Mouse (Mus musculus) frontal cortex, adult (tissue): ENCODE data around the gene Esx1.
A peak's percentile ranks its signal among the peaks of the same experiment; 100 is the strongest.

Experiments used
- ATAC-seq: cut with Nextera tagmentation; 2 replicates; pipeline ENCODE4 v1.9.2; 2017; ENCODE audit warnings: mild to moderate bottlenecking, moderate library complexity, mixed read lengths; ENCODE audit not compliant: low TSS enrichment

The Esx1 gene

GRCm38 (mm10) chrX:137121718-137122117 is at the start of gene Esx1:
Gene Esx1 (minus strand): TSS chrX:137122083.
- ATAC-seq: no peak

GRCm38 (mm10) chrX:137170021-137170420 is 48.1 kb upstream of the Esx1 start:
- no peak for ATAC-seq

DNA sequence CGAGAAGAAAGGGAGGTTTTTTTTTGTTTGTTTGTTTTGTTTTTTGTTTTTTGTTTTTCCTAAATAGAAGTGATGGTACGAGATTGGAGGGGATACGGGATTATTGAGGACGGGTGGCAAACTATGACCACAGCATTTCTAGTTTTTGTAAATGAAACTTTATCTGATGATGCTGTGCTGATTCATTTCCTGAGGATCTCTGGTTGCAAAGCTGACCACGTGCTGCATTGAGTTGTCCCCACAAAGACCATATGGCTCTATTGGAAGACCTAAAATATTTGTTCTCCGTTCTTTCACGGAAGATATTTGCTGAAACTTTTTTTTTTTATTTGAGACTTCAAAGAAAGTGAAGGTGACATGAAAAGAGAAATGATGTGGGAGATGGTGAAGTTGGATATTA is 45.8 kb upstream of the Esx1 start:
- no peak for ATAC-seq

DNA sequence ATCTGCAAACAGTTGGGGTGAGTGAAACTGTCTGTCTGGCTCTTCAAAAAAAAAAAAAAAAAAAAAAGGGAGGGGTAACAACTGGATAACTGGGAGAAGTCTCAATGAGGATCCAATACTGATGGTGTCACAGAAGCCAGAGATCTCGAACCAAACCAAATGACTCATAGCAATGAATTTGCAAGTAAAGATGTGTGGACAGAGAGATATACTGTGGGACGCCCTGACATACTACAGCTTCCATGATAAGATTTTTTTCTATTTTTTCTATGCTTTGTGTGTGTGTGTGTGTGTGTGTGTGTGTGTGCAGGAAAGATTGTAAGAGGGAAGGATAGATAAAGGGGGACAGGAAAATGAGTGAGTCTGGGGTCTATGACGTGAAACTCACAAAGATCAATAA is 43.7 kb upstream of the Esx1 start:
- ATAC-seq: no peak

DNA sequence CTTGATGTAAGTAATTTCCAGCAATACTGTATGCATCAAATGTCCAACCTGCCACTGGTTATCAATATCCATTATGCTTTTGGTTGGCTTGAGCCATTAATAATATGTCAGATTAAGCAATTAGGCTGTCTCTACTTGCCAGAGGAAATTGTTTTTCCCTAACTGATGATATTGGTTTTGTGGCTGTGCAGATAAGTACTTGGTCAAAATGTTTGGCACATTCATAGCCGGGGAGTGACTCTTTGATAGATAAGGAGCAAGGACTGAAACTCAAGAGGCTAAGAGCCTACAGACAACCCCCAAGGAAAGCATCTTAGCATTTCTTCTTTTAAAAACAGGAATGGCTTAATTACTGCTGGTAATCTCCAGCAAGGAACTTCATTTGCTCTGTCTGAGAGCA is 40.8 kb upstream of the Esx1 start:
- ATAC-seq: no peak

DNA sequence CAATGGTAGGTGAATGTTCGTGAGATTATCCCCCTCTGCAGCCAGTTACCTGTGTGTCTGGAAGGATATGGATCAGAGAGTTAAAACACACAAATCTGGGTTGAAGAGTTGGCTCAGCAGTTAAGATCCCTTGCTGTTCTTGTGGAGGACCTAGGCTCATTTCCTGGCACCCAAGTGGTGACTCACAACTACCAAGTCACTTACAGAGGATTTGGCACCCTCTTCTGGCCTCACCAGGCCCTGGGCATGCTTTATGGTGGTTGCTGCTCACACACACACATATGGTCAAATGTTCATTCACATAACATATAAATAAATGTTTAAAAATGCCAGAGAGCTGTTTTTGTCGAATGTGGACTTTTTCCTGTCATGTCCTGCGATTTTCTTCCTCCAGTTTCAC is 39.1 kb upstream of the Esx1 start:
- no peak for ATAC-seq

DNA sequence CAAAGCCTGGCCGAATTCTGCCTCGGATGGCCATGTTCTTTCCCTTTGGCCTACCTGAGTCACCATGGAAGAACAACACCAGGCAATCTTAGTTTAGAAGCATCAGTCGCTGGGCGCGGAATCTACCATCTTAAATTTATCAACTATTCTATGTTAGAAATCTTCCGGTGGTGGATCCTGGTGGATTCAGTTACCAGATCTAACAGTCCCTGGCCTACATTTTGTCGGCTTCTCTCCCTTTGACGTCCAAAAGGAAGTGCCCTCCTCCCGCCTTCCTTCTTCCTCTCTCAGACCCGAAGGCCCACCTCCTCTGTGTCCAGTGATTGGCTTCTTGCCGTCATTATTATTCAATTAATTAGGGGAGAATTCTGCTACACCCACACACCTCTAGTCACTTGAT is 27.2 kb upstream of the Esx1 start:
- no peak for ATAC-seq

- no peak for ATAC-seq
These were observed 22.8 kb upstream of the Esx1 start for GRCm38 (mm10) chrX:137144674-137145073.

- peak; percentile 73 for ATAC-seq
These were observed 21.8 kb upstream of the Esx1 start for GRCm38 (mm10) chrX:137143726-137144125.

DNA sequence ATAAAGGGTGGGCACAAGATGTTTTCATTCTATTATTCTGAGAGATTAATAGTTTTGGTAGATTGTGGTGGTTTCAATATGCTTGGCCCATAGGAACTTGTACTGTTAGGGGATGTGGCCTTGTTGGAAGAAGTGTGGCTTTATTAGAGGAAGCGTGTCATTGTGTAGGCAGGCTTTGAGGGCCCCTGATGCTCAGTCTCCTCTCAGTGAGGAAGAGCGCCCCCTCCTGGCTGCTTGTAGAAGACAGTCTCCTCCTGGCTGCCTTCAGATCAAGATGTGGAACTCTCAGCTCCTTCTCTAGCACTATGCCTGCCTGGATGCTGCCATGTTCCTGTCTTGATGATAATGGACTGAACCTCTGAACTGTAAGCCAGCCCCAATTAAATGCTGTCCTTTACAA is 20.7 kb upstream of the Esx1 start:
- ATAC-seq: no peak

GRCm38 (mm10) chrX:137141669-137142068 is 19.8 kb upstream of the Esx1 start:
- peak; percentile 98 for ATAC-seq

DNA sequence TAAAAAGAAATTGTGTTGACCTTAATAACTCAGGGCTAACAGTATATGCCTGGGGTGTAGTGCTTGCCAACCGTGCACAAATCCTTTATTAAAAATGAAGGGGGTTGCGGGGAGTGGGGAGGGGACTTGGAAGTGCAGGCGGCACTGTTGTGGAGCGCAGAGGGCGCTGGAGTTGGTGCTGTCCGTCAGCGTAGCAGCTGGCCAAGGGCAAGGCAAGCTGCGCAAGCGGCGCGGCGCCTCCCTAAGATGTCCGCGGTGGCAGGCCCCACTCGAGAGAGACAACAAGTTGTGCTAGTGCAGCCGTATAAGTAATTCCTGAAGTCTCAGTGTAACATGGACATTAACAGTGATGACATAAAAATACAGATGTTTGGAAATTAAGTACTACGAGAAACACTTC is 5.7 kb upstream of the Esx1 start:
- no peak for ATAC-seq

DNA sequence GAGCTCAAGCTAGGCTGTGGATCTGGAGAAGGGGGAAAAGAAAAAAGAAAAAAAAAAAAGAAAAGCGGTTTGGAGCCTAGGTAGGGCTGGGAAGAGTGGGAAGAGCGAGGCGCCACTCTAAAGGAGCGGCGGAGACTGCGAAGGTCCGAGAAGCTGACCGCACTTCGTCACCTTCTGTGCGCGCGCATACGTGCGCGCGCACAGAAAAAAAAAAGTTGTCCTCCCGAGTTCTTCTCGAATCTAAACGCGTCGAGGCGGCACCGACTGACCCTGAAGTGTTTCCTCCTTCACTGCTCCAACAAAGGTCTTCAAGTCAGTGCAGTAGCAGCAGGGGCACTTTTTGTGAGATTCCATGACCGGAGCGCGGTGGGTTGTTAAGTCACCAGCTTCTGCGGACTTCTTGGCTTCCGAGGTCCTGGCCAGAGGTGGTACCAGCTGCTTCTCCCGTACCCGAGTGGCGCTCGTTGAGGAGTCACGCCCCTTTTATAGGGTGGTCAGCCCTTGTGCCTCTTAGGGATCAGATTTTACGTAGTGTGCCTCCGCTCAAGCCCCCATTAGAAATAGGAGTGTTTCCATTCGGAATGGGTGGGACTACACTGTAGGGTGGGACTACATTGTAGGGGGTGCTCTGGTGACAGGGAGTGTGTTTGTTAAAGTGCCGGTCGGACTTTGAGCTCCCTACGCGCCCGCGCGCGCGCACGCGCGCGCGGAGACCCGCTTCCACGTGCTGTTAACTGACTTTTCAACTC is 2.0 kb downstream of the Esx1 start:
- no peak for ATAC-seq

GRCm38 (mm10) chrX:137118097-137118746 is 3.7 kb downstream of the Esx1 start:
- no peak for ATAC-seq

DNA sequence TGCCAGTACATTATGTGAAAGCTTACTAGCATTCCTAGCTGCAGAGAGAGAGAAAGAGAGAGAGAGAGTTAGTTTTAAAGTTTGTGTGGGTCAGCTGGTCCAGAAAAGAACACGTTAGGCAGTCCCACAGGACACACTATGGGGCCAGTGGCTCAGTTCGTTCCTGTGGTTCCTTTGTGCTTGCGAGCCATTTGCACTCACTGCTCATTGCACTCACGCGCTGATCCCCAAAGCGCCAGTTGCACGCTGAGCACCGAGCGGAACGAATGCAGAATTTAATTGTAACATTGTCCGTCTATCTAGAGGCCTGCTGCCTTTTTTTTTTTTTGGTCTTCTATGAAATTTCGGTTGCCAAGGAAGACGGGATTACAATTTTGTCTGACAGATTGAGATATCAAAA is 15.4 kb downstream of the Esx1 start:
- no peak for ATAC-seq

- no peak for ATAC-seq
These were observed 17.4 kb downstream of the Esx1 start for GRCm38 (mm10) chrX:137104531-137104930.
